Mouse (Mus musculus) left cerebral cortex, adult 18-20 months (tissue): ENCODE data around the gene Dot1l. TPM values are rescaled to one million over a fixed set of nuclear protein-coding genes. Genes with fewer than 3 reads are reported as not detected.

Source experiments
- DNase-seq, 2 experiments: peaks; one replicate each; pipeline ENCODE4 v3.0.0; 2021 to 2022; ENCODE audit warnings: low spot score in 2 of 2, mixed read lengths in 1 of 2
- long read RNA-seq, 2 experiments: library from polyadenylated mRNA; stranded (forward); transcript quantifications; one replicate each; pipeline ENCODE4 v2.0.0; 2021
- total RNA-seq, 2 experiments: library from RNA; stranded (reverse); gene quantifications; 2 replicates each; pipeline ENCODE4 v1.2.3; 2021

The Dot1l gene
- 10 to 100 TPM; 43.0 to 44.4 TPM for total RNA-seq
- long read RNA-seq, experiment 1, full-length matches to known transcripts = 1 of 39 reads
- long read RNA-seq, experiment 1, partial matches to known transcripts = 14 of 39 reads
- long read RNA-seq, experiment 1, other reads (novel, unspliced or antisense) = 24 of 39 reads
- long read RNA-seq, experiment 2, partial matches to known transcripts = 21 of 28 reads
- long read RNA-seq, experiment 2, other reads (novel, unspliced or antisense) = 6 of 28 reads

GRCm38 (mm10) chr10:80754594-80755290 is at the start of gene Dot1l:
Gene Dot1l, plus strand, starts transcription at chr10:80755206.
- peak; percentile 99 for DNase-seq

DNA sequence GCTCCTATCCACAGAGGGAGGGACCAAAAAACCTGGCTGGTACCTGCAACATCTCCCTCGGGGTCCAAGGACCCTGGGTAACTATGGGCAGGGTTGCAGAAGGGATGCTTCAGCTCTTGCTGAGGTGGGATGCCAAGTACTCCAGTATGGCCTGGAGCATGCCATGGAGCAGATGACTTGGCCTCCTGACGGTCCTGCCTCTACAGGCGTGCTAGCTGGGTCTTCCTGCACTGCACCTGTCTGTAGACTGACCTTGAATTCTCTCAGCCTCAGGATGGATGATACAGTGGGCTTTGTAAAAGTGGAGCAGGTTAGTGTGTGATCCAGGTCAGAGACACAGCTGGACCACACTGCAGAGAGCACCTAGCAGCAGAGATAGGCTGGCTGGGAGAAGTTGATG is 49.5 kb upstream of the Dot1l start:
- DNase-seq = no peak

DNA sequence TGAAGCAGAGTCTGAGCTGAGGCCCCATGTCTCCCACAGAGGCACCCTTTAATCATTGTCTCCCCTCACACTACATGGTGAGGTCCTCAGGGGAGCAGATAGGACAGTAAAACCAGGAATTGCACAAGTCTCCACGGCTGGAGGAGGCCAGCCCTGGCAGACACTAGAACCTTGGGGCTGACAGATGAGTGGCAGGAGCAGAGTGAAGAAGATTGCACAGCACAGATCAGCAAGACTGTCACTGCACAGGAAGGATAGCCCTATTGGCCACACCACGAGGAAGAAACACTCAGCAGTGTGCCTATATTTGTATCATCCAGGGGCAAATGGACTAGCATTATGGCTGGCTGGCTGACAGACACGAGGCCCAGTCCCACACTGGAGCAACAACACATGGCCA is 44.2 kb upstream of the Dot1l start:
- no peak for DNase-seq

DNA sequence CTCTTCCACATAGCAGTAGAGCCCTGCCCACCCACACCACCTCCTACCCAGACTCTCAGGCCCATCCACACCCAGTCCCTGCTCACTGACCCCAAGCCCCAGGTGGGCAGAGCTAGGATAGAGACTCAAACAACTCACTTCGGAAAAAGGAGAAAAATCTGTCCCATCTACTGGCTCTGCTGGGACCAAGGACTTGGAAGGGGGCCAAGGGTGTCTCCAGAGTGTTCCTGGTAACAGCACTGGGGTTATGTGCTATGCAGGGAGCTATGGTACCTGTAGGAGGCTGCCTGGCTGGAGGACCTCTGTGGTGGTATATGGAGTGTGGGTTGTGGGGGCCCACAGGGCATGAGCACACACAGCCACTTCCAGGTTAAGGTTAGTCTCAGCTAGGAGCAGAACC is 37.7 kb upstream of the Dot1l start:
- no peak for DNase-seq

GRCm38 (mm10) chr10:80727369-80728127 is 27.5 kb upstream of the Dot1l start:
- DNase-seq = no peak

DNA sequence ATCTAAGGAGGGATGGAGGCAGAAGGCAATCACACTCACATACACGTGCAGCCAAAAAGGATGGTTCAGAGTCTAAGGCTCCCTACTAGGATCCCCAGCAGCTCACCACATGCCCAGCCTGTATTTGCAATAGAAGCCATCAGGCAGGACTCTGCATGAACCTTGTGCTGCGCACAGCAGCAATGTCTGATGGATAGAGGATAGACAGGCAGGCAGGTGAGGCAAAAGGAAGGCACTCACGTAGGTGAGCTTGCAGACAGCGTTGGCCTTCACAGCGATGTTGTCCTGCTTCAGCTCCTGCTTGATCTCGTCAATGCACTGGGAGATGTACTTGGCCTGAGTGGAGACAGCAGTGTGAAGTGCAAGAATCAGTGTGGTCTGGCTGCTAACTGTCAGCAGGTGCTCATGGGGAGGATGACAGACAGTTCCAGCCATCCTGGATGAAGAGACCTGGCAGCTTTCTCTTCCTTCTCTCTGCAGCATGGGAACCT is 22.4 kb upstream of the Dot1l start:
- no peak for DNase-seq

- DNase-seq = no peak
Measured at GRCm38 (mm10) chr10:80736731-80737130, 18.3 kb upstream of the Dot1l start.

DNA sequence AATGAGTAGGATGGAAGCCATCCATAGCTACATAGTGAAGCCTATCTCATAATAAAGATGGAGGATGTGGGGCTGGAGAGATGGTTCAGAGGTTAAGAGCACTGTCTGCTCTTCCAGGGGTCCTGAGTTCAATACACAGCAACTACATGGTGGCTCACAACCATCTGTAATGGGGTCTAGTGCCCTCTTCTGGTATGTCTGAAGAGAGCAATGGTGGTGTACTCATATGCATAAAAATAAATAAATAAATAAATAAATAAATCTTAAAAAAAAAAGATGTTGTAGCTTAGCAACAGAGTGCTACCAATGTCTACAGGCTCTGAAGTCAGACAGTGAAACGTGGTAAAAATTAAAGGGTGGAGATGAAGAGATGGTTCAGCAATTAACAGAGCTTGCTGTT is 16.3 kb upstream of the Dot1l start:
- no peak for DNase-seq

DNA sequence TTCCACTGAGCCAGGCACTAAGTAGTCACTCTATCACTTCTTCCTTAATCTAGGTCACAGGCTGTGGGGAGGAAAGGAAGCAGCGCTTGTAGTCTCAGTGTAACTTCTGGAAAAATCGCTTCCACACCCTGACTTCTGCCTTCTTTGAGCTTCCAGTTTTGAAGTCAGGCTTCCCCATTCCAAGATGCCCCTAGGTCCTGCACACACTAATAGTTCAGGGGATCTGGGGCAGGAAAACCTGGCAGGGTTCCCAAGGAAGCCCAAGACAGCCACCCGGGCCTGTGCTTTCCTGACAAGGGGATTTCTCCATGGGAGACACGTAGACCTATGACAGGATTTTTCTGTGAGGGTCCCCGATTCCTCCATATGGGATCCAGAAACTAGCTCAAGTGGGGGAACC is 13.9 kb upstream of the Dot1l start:
- no peak for DNase-seq

- no peak for DNase-seq
Measured at GRCm38 (mm10) chr10:80741634-80742179, 13.3 kb upstream of the Dot1l start.

DNA sequence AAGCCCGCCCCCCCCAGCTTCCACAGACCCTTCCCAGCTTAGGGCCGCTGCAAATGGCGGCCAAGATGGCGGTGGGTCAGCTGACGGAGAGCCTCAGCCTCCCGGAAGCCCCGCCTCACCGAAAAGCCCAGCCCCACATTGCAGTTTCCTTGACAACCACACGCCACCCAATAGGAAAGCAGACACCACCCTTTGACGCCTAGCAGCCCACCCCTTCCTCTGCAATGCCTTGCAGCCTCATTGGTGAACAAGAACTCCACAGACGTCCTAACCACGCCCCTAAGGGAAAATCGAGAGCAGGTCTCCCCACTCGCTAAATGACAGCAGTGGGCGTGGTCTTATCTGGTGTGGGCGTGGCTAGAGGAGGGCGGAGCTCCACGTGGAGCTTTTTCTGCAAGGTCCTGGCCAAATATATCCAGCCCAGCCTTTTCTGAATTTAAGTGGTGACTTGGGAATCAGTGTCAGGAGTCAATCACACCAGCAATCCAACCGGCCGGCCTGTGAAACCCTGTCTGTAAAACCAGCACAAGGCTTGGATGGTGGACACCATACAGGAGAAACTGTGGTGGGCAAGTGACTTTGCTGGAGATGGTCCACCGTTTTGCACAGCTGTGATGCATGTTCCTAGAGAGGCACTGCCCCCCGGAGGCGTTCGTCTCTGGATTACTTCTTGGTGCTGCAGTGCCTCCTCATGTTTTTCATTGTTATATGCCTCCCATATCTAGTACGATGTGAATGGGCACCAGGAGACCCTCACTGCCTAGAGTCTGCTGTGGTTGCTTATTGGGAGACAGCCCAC is 12.6 kb upstream of the Dot1l start, which contains the start of gene Ap3d1:
Gene Ap3d1, minus strand, starts transcription at position 85 of the 799 bp plus-strand sequence.
- peak; percentile 94 to 95 for DNase-seq

DNA sequence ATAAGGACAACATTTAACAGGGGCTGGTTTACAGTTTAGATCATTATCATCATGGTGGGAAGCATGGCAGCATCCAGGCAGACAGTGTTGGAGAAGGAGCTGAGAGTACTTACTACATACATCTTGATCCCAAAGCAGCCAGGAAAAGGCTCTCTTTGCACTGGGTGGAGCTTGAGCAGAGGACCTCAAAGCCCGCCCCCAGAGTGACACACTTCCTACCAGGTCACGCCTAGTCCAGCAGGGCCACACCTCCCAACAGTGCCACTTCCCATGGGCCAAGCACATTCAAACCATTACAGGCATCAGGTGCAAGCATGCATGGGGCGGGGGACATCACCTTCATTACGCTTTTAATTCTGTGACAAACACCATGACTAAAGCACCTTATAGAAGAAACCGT is 10.7 kb upstream of the Dot1l start:
- DNase-seq = no peak

DNA sequence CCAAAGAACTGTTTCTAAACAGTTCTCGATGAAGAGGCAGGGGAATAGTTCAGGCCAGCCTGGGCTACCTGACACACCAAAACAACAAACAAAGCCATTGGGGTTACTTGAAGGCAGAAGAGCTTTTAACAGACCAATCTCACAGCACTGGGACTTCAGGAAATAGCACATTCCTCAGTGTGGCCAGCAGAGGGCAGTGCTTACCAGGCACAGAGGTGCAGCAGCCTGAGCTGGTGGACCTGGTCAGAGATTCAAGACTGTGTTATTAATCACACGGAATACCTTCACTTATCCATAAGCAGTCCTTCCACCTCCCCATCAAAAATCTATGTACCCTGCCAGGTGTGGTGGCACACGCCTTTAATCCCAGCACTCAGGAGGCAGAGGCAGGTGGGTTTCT is 7.6 kb upstream of the Dot1l start:
- peak; percentile 82 to 84 for DNase-seq

- DNase-seq = no peak
Measured at GRCm38 (mm10) chr10:80748609-80749008, 6.4 kb upstream of the Dot1l start.

- DNase-seq = peak; percentile 72 to 74
Measured at GRCm38 (mm10) chr10:80751188-80751832, 3.7 kb upstream of the Dot1l start.

DNA sequence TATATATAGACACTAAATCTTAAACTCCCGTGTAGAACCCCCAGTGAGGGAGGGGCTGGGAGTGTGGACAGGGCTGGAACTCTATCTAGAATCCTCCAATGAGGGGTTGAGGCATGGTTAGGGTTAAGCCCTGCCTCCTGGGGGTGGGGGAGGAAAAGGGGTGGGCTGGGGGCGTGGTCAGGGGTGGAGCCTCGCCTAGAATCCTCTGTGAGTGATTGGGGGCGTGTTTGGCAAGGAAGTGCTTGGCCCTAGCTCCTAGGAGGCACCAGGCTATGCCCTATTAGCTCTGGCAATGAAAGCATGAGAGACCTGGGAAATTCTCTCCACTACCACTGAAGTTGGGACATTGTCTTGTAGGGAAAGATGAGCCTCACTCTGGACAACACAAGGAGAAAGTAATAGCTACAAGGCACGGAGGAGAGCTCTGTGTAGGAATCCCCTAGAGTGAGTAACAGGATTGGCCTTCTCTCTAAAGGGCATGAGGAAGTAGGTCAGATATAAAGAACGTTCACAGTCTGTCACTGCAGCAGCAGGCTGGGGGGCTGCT is 2.9 kb upstream of the Dot1l start:
- DNase-seq = peak in 1 of 2 experiments; percentile 8

DNA sequence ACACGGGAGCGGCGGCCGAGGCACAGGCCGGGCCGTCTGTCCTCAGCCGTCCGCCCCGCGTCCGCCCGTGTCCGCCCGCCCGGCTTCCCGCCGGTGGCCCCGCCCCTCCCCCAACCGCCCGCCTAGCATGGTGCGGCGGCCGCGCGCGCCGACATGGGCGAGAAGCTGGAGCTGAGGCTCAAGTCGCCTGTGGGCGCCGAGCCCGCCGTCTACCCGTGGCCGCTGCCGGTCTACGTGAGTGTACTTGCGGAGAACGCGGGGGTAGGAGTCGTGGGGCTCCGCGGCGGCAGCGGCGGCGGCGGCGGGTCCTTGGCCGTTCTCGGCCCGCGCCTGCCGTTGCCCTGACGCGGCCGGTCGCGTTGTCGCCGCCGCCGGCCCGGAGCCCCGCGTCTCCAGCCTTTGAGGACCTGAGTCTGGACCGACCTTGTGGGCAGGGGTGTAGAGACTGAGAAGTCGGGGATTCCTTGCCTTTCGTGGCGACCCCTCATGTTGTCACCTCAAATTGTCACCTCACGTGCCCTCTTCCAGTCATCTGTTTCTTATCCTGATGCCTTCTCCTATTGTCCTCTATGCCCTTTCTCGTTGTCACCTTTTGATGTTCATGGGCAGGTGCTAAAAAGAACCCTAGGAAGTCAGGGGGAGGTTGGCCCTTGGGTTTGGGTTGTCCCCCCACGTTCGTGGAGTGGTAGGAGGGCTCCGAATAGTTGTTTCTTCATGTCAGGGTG is 447 bp downstream of the Dot1l start:
- no peak for DNase-seq

DNA sequence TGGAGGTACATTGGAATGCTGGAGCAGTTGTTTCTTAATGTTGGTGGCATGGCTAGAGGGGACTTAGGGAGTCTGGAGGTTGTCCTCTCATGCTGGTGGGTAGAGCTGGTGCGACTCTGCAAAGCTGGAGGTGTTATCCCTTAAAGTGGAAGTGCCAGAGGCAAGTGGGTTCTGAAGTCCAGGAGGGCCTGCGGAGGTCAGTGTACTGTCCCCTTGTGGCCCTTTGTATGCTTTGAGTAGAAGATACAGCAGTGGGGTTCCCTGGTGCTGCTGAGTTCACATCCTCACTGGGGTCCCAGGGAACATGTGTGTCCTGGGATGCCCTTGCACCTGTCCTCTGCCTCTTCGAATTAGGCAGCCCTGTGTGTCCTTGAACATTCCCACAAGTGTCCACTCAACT is 1.1 kb downstream of the Dot1l start:
- DNase-seq = no peak

DNA sequence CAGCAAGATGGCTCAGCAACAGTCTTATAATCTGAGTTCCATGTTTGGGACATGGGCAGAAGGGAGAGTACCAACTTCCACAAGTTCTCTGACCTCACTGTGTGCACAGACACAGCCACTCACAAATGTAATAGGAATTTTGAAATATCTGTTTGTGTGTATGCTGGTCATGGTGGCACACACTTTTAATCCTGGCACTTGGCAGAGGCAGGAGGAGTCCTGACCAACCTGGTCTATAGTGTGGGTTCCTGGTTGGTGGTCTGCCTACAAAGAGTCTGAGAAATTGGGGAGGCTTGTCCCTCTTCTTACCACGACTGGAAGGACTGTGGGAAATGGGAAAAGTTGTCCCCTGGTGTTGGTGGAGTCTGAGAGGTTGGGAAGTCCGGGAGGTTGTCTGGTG is 1.5 kb downstream of the Dot1l start:
- no peak for DNase-seq
